Mouse (Mus musculus) limb, embryonic 15.5 days (tissue): ENCODE measurements around the gene Epha6. TPM values are rescaled to one million over a fixed set of nuclear protein-coding genes. Genes with fewer than 3 reads are reported as not detected.

Experiments
- ATAC-seq: fragments of 200-750 bp; cut with Nextera tagmentation; 2 replicates; pipeline ENCODE4 v1.8.0; 2017; ENCODE audit warnings: low read depth, moderate TSS enrichment; ENCODE audit not compliant: insufficient number of reproducible peaks, low FRiP score, low TSS enrichment
- H3K27ac ChIP-seq: fragments of 300-500 bp; sonication (generic); 2 replicates; pipeline ENCODE4 v1.5.1; 2015; ENCODE audit warnings: moderate library complexity, mild to moderate bottlenecking, inconsistent platforms
- H3K27me3 ChIP-seq: fragments of 300-500 bp; sonication (generic); 2 replicates; pipeline ENCODE4 v1.6.1; 2015; ENCODE audit warnings: inconsistent platforms
- H3K36me3 ChIP-seq: fragments of 300-500 bp; sonication (generic); 2 replicates; pipeline ENCODE4 v1.6.1; 2015; ENCODE audit warnings: inconsistent platforms
- H3K4me1 ChIP-seq: fragments of 300-500 bp; sonication (generic); 2 replicates; pipeline ENCODE4 v1.6.1; 2015; ENCODE audit warnings: inconsistent platforms
- H3K4me2 ChIP-seq: fragments of 300-500 bp; sonication (generic); 2 replicates; pipeline ENCODE4 v1.6.1; 2015; ENCODE audit warnings: mild to moderate bottlenecking, inconsistent platforms
- H3K4me3 ChIP-seq: fragments of 300-500 bp; sonication (generic); 2 replicates; pipeline ENCODE4 v1.5.1; 2015; ENCODE audit warnings: mild to moderate bottlenecking, inconsistent platforms
- H3K9ac ChIP-seq: fragments of 300-500 bp; sonication (generic); 2 replicates; pipeline ENCODE4 v1.6.1; 2015; ENCODE audit warnings: inconsistent platforms
- H3K9me3 ChIP-seq: fragments of 300-500 bp; sonication (generic); 2 replicates; pipeline ENCODE4 v1.6.1; 2016; ENCODE audit warnings: inconsistent platforms
- WGBS: fragments of 180-500 bp; shearing (Covaris S2); methylation state at CpG from one replicate; pipeline ENCODE4 v1.1.7; 2015; 5-methylcytosine and 5-hydroxymethylcytosine counted together
- polyA plus RNA-seq: library from polyadenylated mRNA; unstranded; fragments of >200 nt; fragmentation: Nextera tagmentation; extraction: Ambion mirVana; gene quantifications from 2 replicates; pipeline ENCODE4 v1.2.1, GENCODE M21; 2015

Gene Epha6
- polyA plus RNA-seq, 1 experiment from 2014 or later = 0.54 TPM

- WGBS = 69% methylated on average over 7 of the region's 7 CpGs
- no peaks in the 10 kb centered on the region for H3K4me1 ChIP-seq
- no peak for ATAC-seq
- no peak overlapping the region for H3K4me3 ChIP-seq
- H3K27ac ChIP-seq = no peak overlapping the region
- no peaks in the 10 kb centered on the region for H3K9me3 ChIP-seq
- H3K27me3 ChIP-seq = no peaks in the 10 kb centered on the region
- H3K9ac ChIP-seq = no peak overlapping the region
- no peak overlapping the region for H3K4me2 ChIP-seq
- H3K36me3 ChIP-seq = no peaks in the 10 kb centered on the region
Measured at GRCm38 (mm10) chr16:60258151-60258635, 347.1 kb downstream of the Epha6 start.

- H3K4me2 ChIP-seq = no peak overlapping the region
- no peak for ATAC-seq
- no peaks in the 10 kb centered on the region for H3K36me3 ChIP-seq
- no peaks in the 10 kb centered on the region for H3K9me3 ChIP-seq
- no peak overlapping the region for H3K27ac ChIP-seq
- H3K9ac ChIP-seq = no peak overlapping the region
- H3K4me1 ChIP-seq = no peaks in the 10 kb centered on the region
- no peak overlapping the region for H3K4me3 ChIP-seq
- WGBS = 74% methylated on average over 2 of the region's 2 CpGs
- H3K27me3 ChIP-seq = no peaks in the 10 kb centered on the region
Measured at GRCm38 (mm10) chr16:60257623-60258022, 347.7 kb downstream of the Epha6 start.

- no peak overlapping the region for H3K4me2 ChIP-seq
- H3K4me3 ChIP-seq = no peak overlapping the region
- 71% methylated on average over 4 of the region's 4 CpGs for WGBS
- H3K4me1 ChIP-seq = no peaks in the 10 kb centered on the region
- no peaks in the 10 kb centered on the region for H3K27me3 ChIP-seq
- H3K9ac ChIP-seq = no peak overlapping the region
- no peaks in the 10 kb centered on the region for H3K9me3 ChIP-seq
- no peak for ATAC-seq
- no peak overlapping the region for H3K27ac ChIP-seq
- no peaks in the 10 kb centered on the region for H3K36me3 ChIP-seq
Measured at GRCm38 (mm10) chr16:60257044-60257443, 348.3 kb downstream of the Epha6 start.

GRCm38 (mm10) chr16:60239356-60240190 is 365.8 kb downstream of the Epha6 start:
- Histone ChIP-seq H3K4me2 (no peak overlapping the region), H3K27me3 (no peaks in the 10 kb centered on the region), H3K4me1 (no peaks in the 10 kb centered on the region), H3K9me3 (no peaks in the 10 kb centered on the region), H3K9ac (no peak overlapping the region), H3K4me3 (no peak overlapping the region), H3K36me3 (no peaks in the 10 kb centered on the region), H3K27ac (no peak overlapping the region)
- WGBS = 53% methylated on average over 2 of the region's 2 CpGs
- no peak for ATAC-seq

GRCm38 (mm10) chr16:60233985-60234766 is 371.2 kb downstream of the Epha6 start:
- no peaks in the 10 kb centered on the region for H3K4me1 ChIP-seq
- ATAC-seq = no peak
- H3K27me3 ChIP-seq = no peaks in the 10 kb centered on the region
- no peaks in the 10 kb centered on the region for H3K9me3 ChIP-seq
- no peak overlapping the region for H3K27ac ChIP-seq
- H3K9ac ChIP-seq = no peak overlapping the region
- H3K4me2 ChIP-seq = no peak overlapping the region
- no peaks in the 10 kb centered on the region for H3K36me3 ChIP-seq
- no peak overlapping the region for H3K4me3 ChIP-seq
- WGBS = 91% methylated on average over 5 of the region's 5 CpGs

GRCm38 (mm10) chr16:60232982-60233381 is 372.3 kb downstream of the Epha6 start:
- Histone ChIP-seq H3K4me3 (no peak overlapping the region), H3K4me2 (no peak overlapping the region), H3K9me3 (no peaks in the 10 kb centered on the region), H3K4me1 (no peaks in the 10 kb centered on the region), H3K9ac (no peak overlapping the region), H3K36me3 (no peaks in the 10 kb centered on the region), H3K27ac (no peak overlapping the region), H3K27me3 (no peaks in the 10 kb centered on the region)
- ATAC-seq = no peak
- WGBS = 71% methylated on average over 2 of the region's 2 CpGs

GRCm38 (mm10) chr16:60209151-60209550 is 396.2 kb downstream of the Epha6 start:
- Histone ChIP-seq H3K36me3 (no peaks in the 10 kb centered on the region), H3K4me1 (no peaks in the 10 kb centered on the region), H3K4me3 (no peak overlapping the region), H3K27me3 (no peaks in the 10 kb centered on the region), H3K4me2 (no peak overlapping the region), H3K9me3 (no peaks in the 10 kb centered on the region), H3K9ac (no peak overlapping the region), H3K27ac (no peak overlapping the region)
- ATAC-seq = no peak

GRCm38 (mm10) chr16:60175580-60175979 is 429.8 kb downstream of the Epha6 start:
- Histone ChIP-seq H3K9me3 (no peaks in the 10 kb centered on the region), H3K4me3 (no peak overlapping the region), H3K27ac (no peak overlapping the region), H3K4me2 (no peak overlapping the region), H3K9ac (no peak overlapping the region), H3K36me3 (no peaks in the 10 kb centered on the region), H3K4me1 (no peaks in the 10 kb centered on the region), H3K27me3 (no peaks in the 10 kb centered on the region)
- WGBS = 17% methylated on average over 3 of the region's 3 CpGs
- no peak for ATAC-seq

- H3K9me3 ChIP-seq = no peaks in the 10 kb centered on the region
- no peak overlapping the region for H3K4me3 ChIP-seq
- H3K27me3 ChIP-seq = no peaks in the 10 kb centered on the region
- no peak overlapping the region for H3K27ac ChIP-seq
- no peak overlapping the region for H3K4me2 ChIP-seq
- no peak overlapping the region for H3K9ac ChIP-seq
- no peaks in the 10 kb centered on the region for H3K36me3 ChIP-seq
- no peak for ATAC-seq
- H3K4me1 ChIP-seq = no peaks in the 10 kb centered on the region
- WGBS = 65% methylated on average over 2 of the region's 2 CpGs
Measured at GRCm38 (mm10) chr16:60152439-60152838, 452.9 kb downstream of the Epha6 start.

- no peaks in the 10 kb centered on the region for H3K27me3 ChIP-seq
- no peaks in the 10 kb centered on the region for H3K4me1 ChIP-seq
- WGBS = 72% methylated on average over 3 of the region's 3 CpGs
- H3K4me3 ChIP-seq = no peak overlapping the region
- H3K9me3 ChIP-seq = no peaks in the 10 kb centered on the region
- no peak overlapping the region for H3K4me2 ChIP-seq
- no peaks in the 10 kb centered on the region for H3K36me3 ChIP-seq
- ATAC-seq = no peak
- no peak overlapping the region for H3K9ac ChIP-seq
- H3K27ac ChIP-seq = no peak overlapping the region
Measured at GRCm38 (mm10) chr16:60144370-60144769, 461.0 kb downstream of the Epha6 start.

- Histone ChIP-seq H3K4me2 (no peak overlapping the region), H3K9me3 (no peaks in the 10 kb centered on the region), H3K4me1 (no peaks in the 10 kb centered on the region), H3K9ac (no peak overlapping the region), H3K27ac (no peak overlapping the region), H3K4me3 (no peak overlapping the region), H3K27me3 (no peaks in the 10 kb centered on the region), H3K36me3 (no peaks in the 10 kb centered on the region)
- no peak for ATAC-seq
- WGBS = 84% methylated on average over 3 of the region's 3 CpGs
Measured at GRCm38 (mm10) chr16:60121435-60121834, 483.9 kb downstream of the Epha6 start.

GRCm38 (mm10) chr16:60102210-60102609 is 503.1 kb downstream of the Epha6 start:
- Histone ChIP-seq H3K4me2 (no peak overlapping the region), H3K9ac (no peak overlapping the region), H3K27ac (no peak overlapping the region), H3K4me3 (no peak overlapping the region), H3K27me3 (no peaks in the 10 kb centered on the region), H3K4me1 (no peaks in the 10 kb centered on the region), H3K9me3 (no peaks in the 10 kb centered on the region), H3K36me3 (no peaks in the 10 kb centered on the region)
- ATAC-seq = no peak
- 63% methylated on average over 3 of the region's 3 CpGs for WGBS
